Mouse (Mus musculus) embryonic stem cell, embryonic (primary cell): ENCODE data around the gene Plxnb1.

Experiments
- CTCF ChIA-PET, 4 experiments: fragments of 300-600 bp in 2 of 4; fragments of 350-600 bp in 2 of 4; sonication (Branson Sonifier 250); formaldehyde crosslinking; loops; one replicate each; lab custom pipeline; 2022; ENCODE audit warnings: inconsistent platforms in 2 of 4; lab: Charles Lee
- POLR2A ChIA-PET, 4 experiments: fragments of 300-600 bp in 2 of 4; fragments of 350-600 bp in 2 of 4; sonication (Branson Sonifier 250); formaldehyde crosslinking; loops; one replicate each; lab custom pipeline; 2022; ENCODE audit warnings: antibody characterized with exemption in 4 of 4, inconsistent platforms in 1 of 4; lab: Charles Lee

The Plxnb1 gene

GRCm38 (mm10) chr9:109105648-109106047 lies 10.5 kb downstream of the Plxnb1 start:
- POLR2A ChIA-PET: interaction anchor here in 3 of 4 experiments (0.6 to 1.4 kb wide), 7 partner anchors 9 to 154 kb away, joined by 3 to 8 read pairs (median 4); partner anchors contain the start of gene Plxnb1 (in 2 of the 3)
- CTCF ChIA-PET: interaction anchor here in 1 of 4 experiments (1.0 to 1.2 kb wide), 2 partner anchors 17 to 18 kb away, joined by 5 to 6 read pairs; no protein-coding TSS in a partner anchor

- POLR2A ChIA-PET: no interaction called here
- CTCF ChIA-PET: interaction anchor here in 1 of 4 experiments (0.6 kb wide), 1 partner anchor 66 kb away, joined by 4 read pairs; no protein-coding TSS in a partner anchor
These were observed 12.2 kb downstream of the Plxnb1 start for GRCm38 (mm10) chr9:109107341-109107740.

GRCm38 (mm10) chr9:109110240-109110639 lies 15.1 kb downstream of the Plxnb1 start:
- POLR2A ChIA-PET: interaction anchor here in 1 of 4 experiments (0.7 kb wide), 1 partner anchor 23 kb away, joined by 3 read pairs; no protein-coding TSS in a partner anchor
- CTCF ChIA-PET: no interaction called here

GRCm38 (mm10) chr9:109111101-109111500 lies 15.9 kb downstream of the Plxnb1 start:
- ChIA-PET CTCF (interaction anchor here in 1 of 4 experiments (2.4 kb wide), 1 partner anchor 23 kb away, joined by 11 read pairs; no protein-coding TSS in a partner anchor), POLR2A (interaction anchor here in 1 of 4 experiments (1.1 kb wide), 1 partner anchor 18 kb away, joined by 3 read pairs; no protein-coding TSS in a partner anchor)

GRCm38 (mm10) chr9:109111591-109111990 lies 16.4 kb downstream of the Plxnb1 start:
- ChIA-PET POLR2A (interaction anchor here in 2 of 4 experiments (0.6 to 1.1 kb wide), 3 partner anchors 11 to 23 kb away, joined by 3 read pairs; no protein-coding TSS in a partner anchor), CTCF (interaction anchor here in 2 of 4 experiments (0.6 to 2.4 kb wide), 4 partner anchors 11 to 974 kb away, joined by 3 to 11 read pairs (median 6); partner anchors contain the start of gene Plxnb1 (in 1 of the 2))

GRCm38 (mm10) chr9:109113331-109113730 lies 18.1 kb downstream of the Plxnb1 start:
- POLR2A ChIA-PET: interaction anchor here in 2 of 4 experiments (0.9 to 1.8 kb wide), 4 partner anchors 11 to 26 kb away, joined by 3 to 4 read pairs (median 4); partner anchors contain the start of gene Plxnb1 (in 1 of the 2)
- CTCF ChIA-PET: interaction anchor here in 1 of 4 experiments (2.1 to 2.4 kb wide), 2 partner anchors 9 to 26 kb away, joined by 7 to 11 read pairs; no protein-coding TSS in a partner anchor

- ChIA-PET CTCF (no interaction called here), POLR2A (interaction anchor here in 3 of 4 experiments (0.7 to 1.8 kb wide), 4 partner anchors 10 to 100 kb away, joined by 3 to 4 read pairs (median 4); partner anchors contain the start of gene Plxnb1 (in 1 of the 3))
These were observed 19.1 kb downstream of the Plxnb1 start for GRCm38 (mm10) chr9:109114276-109114675.

GRCm38 (mm10) chr9:109114871-109115270 lies 19.7 kb downstream of the Plxnb1 start:
- CTCF ChIA-PET: interaction anchor here in 1 of 4 experiments (1.0 kb wide), 1 partner anchor 26 kb away, joined by 3 read pairs; no protein-coding TSS in a partner anchor
- POLR2A ChIA-PET: no interaction called here

GRCm38 (mm10) chr9:109116205-109116604 lies 21.0 kb downstream of the Plxnb1 start:
- CTCF ChIA-PET: interaction anchor here in 1 of 4 experiments (1.1 kb wide), 1 partner anchor 28 kb away, joined by 3 read pairs; no protein-coding TSS in a partner anchor
- POLR2A ChIA-PET: interaction anchor here in 1 of 4 experiments (1.2 kb wide), 1 partner anchor 19 kb away, joined by 3 read pairs; no protein-coding TSS in a partner anchor

GRCm38 (mm10) chr9:109118106-109118505 lies 22.9 kb downstream of the Plxnb1 start:
- CTCF ChIA-PET: interaction anchor here in 1 of 4 experiments (1.3 kb wide), 1 partner anchor 30 kb away, joined by 4 read pairs; no protein-coding TSS in a partner anchor
- POLR2A ChIA-PET: interaction anchor here (0.5 to 1.0 kb wide), 5 partner anchors 10 to 757 kb away, joined by 3 read pairs; partner anchors contain the start of gene Shisa5 (in 1 of the 4)

- ChIA-PET CTCF (interaction anchor here in 1 of 4 experiments (4.3 kb wide), 1 partner anchor 32 kb away, joined by 33 read pairs; no protein-coding TSS in a partner anchor), POLR2A (interaction anchor here in 2 of 4 experiments (0.5 to 1.5 kb wide), 6 partner anchors 24 to 66 kb away, joined by 3 to 9 read pairs (median 4); partner anchors contain the start of genes Ccdc51 (in 1 of the 2), Plxnb1 (in 1 of the 2) and Tma7 (in 1 of the 2))
These were observed 24.4 kb downstream of the Plxnb1 start for GRCm38 (mm10) chr9:109119571-109119970.

- POLR2A ChIA-PET: interaction anchor here in 3 of 4 experiments (0.6 to 1.5 kb wide), 8 partner anchors 25 to 278 kb away, joined by 3 to 6 read pairs (median 3); partner anchors contain the start of genes Ccdc51 (in 1 of the 3) and Tma7 (in 1 of the 3)
- CTCF ChIA-PET: interaction anchor here in 3 of 4 experiments (0.6 to 4.3 kb wide), 5 partner anchors 19 to 120 kb away, joined by 3 to 33 read pairs (median 3); no protein-coding TSS in a partner anchor
These were observed 25.8 kb downstream of the Plxnb1 start for GRCm38 (mm10) chr9:109120956-109121355.

- ChIA-PET CTCF (interaction anchor here (0.5 to 4.3 kb wide), 22 partner anchors 10 to 943 kb away, joined by 3 to 33 read pairs (median 6); partner anchors contain the start of genes Ccdc51 (in 1 of the 4), Plxnb1 (in 1 of the 4), Tma7 (in 1 of the 4) and Trex1 (in 1 of the 4)), POLR2A (interaction anchor here in 3 of 4 experiments (0.6 to 1.9 kb wide), 10 partner anchors 16 to 275 kb away, joined by 3 to 7 read pairs (median 4); partner anchors contain the start of gene Plxnb1 (in 1 of the 3))
These were observed 27.4 kb downstream of the Plxnb1 start for GRCm38 (mm10) chr9:109122553-109123085.

GRCm38 (mm10) chr9:109123266-109123665 lies 28.1 kb downstream of the Plxnb1 start:
- ChIA-PET CTCF (interaction anchor here (0.5 to 4.3 kb wide), 19 partner anchors 11 to 943 kb away, joined by 3 to 33 read pairs (median 6); partner anchors contain the start of genes Ccdc51 (in 1 of the 4), Tma7 (in 1 of the 4) and Trex1 (in 1 of the 4)), POLR2A (interaction anchor here in 3 of 4 experiments (0.9 to 1.9 kb wide), 8 partner anchors 9 to 37 kb away, joined by 3 to 7 read pairs (median 4); no protein-coding TSS in a partner anchor)

GRCm38 (mm10) chr9:109124164-109124563 lies 29.0 kb downstream of the Plxnb1 start:
- CTCF ChIA-PET: interaction anchor here in 2 of 4 experiments (0.7 to 2.8 kb wide), 3 partner anchors 36 to 125 kb away, joined by 3 to 27 read pairs (median 4); no protein-coding TSS in a partner anchor
- POLR2A ChIA-PET: interaction anchor here in 1 of 4 experiments (0.8 to 1.9 kb wide), 3 partner anchors 10 to 42 kb away, joined by 3 to 4 read pairs (median 3); partner anchors contain the start of genes Ccdc51 and Tma7

- ChIA-PET POLR2A (interaction anchor here in 1 of 4 experiments (1.0 to 1.9 kb wide), 2 partner anchors 9 to 11 kb away, joined by 3 to 4 read pairs; no protein-coding TSS in a partner anchor), CTCF (interaction anchor here in 2 of 4 experiments (0.6 to 1.1 kb wide), 2 partner anchors 398 to 707 kb away, joined by 3 read pairs; partner anchors contain the start of gene Nme6 (in 1 of the 2))
These were observed 29.9 kb downstream of the Plxnb1 start for GRCm38 (mm10) chr9:109125043-109125442.

- ChIA-PET POLR2A (no interaction called here), CTCF (interaction anchor here in 2 of 4 experiments (0.6 to 1.1 kb wide), 2 partner anchors 397 to 707 kb away, joined by 3 read pairs; partner anchors contain the start of gene Nme6 (in 1 of the 2))
These were observed 30.3 kb downstream of the Plxnb1 start for GRCm38 (mm10) chr9:109125481-109125880.
